Mouse (Mus musculus): ENCODE data around the gene Deaf1.

DNA sequence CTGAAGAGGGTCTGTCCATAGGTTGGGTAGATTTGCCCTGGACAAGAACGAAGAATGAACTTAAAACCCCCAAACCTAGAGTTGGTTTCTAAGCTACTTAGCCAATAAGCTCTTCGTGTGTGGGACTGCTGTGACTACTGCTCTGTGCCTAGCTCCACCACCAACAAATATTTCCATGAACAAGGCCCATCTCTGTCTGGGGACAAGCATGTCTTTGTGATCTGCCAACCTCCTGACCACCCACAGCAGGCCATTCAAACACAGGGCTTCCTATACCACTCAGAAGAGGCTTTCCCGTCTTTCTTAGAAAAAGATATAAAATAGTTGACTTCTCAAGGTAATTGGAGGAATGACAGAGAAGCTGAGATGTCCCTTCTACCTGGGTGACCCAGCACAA lies 37.6 kb upstream of the Deaf1 start:
- TF ChIP-seq CTCF (IDR thresholded peaks at IDR 0.05; ENCODE audit: control insufficient read depth, insufficient read depth, low read length) = no peak
- TF ChIP-seq POLR2A (IDR thresholded peaks at IDR 0.05; ENCODE audit: borderline replicate concordance, control insufficient read depth, low read depth, low read length) = no peak

Measured in bone marrow, adult 2 months (tissue).